Mouse (Mus musculus): ENCODE measurements around the gene Chst11. TPM values are rescaled to one million over a fixed set of nuclear protein-coding genes. Genes with fewer than 3 reads are reported as not detected.

Chst11 gene
- total RNA-seq, 2 experiments from 2014 or later = 15.2 to 24.1 TPM

- no peak for ATAC-seq (replicated peaks; ENCODE audit: low FRiP score, low TSS enrichment, poor library complexity, severe bottlenecking)
These were observed 80.9 kb downstream of the Chst11 start for GRCm38 (mm10) chr10:83066159-83066558.

GRCm38 (mm10) chr10:83067305-83067704, 82.0 kb downstream of the Chst11 start:
- 0 out of 2 replicates have a peak, but pooled peaks have one; percentile 13 for ATAC-seq (replicated peaks; ENCODE audit: low FRiP score, low TSS enrichment, poor library complexity, severe bottlenecking)

GRCm38 (mm10) chr10:83068466-83068865, 83.2 kb downstream of the Chst11 start:
- no peak for ATAC-seq (replicated peaks; ENCODE audit: low FRiP score, low TSS enrichment, poor library complexity, severe bottlenecking)

- no peak for ATAC-seq (replicated peaks; ENCODE audit: low FRiP score, low TSS enrichment, poor library complexity, severe bottlenecking)
These were observed 84.5 kb downstream of the Chst11 start for GRCm38 (mm10) chr10:83069791-83070190.

GRCm38 (mm10) chr10:83071785-83072580, 86.7 kb downstream of the Chst11 start:
- ATAC-seq (replicated peaks; ENCODE audit: low FRiP score, low TSS enrichment, poor library complexity, severe bottlenecking) = no peak

GRCm38 (mm10) chr10:83073119-83073518, 87.8 kb downstream of the Chst11 start:
- peak; percentile 95 for ATAC-seq (replicated peaks; ENCODE audit: low FRiP score, low TSS enrichment, poor library complexity, severe bottlenecking)

- no peak for ATAC-seq (replicated peaks; ENCODE audit: low FRiP score, low TSS enrichment, poor library complexity, severe bottlenecking)
These were observed 91.5 kb downstream of the Chst11 start for GRCm38 (mm10) chr10:83076816-83077215.

- ATAC-seq (replicated peaks; ENCODE audit: low FRiP score, low TSS enrichment, poor library complexity, severe bottlenecking) = no peak
These were observed 93.4 kb downstream of the Chst11 start for GRCm38 (mm10) chr10:83078723-83079122.

- 0 out of 2 replicates have a peak, but pooled peaks have one; percentile 14 for ATAC-seq (replicated peaks; ENCODE audit: low FRiP score, low TSS enrichment, poor library complexity, severe bottlenecking)
These were observed 94.5 kb downstream of the Chst11 start for GRCm38 (mm10) chr10:83079755-83080154.

- peak; percentile 77 for ATAC-seq (replicated peaks; ENCODE audit: low FRiP score, low TSS enrichment, poor library complexity, severe bottlenecking)
These were observed 95.0 kb downstream of the Chst11 start for GRCm38 (mm10) chr10:83080275-83080741.

- ATAC-seq (replicated peaks; ENCODE audit: low FRiP score, low TSS enrichment, poor library complexity, severe bottlenecking) = no peak
These were observed 95.6 kb downstream of the Chst11 start for GRCm38 (mm10) chr10:83080930-83081329.

- ATAC-seq (replicated peaks; ENCODE audit: low FRiP score, low TSS enrichment, poor library complexity, severe bottlenecking) = peak; percentile 45
These were observed 98.6 kb downstream of the Chst11 start for GRCm38 (mm10) chr10:83083946-83084345.

GRCm38 (mm10) chr10:83088318-83088717, 103.0 kb downstream of the Chst11 start:
- no peak for ATAC-seq (replicated peaks; ENCODE audit: low FRiP score, low TSS enrichment, poor library complexity, severe bottlenecking)

GRCm38 (mm10) chr10:83088826-83089225, 103.5 kb downstream of the Chst11 start:
- no peak for ATAC-seq (replicated peaks; ENCODE audit: low FRiP score, low TSS enrichment, poor library complexity, severe bottlenecking)

- ATAC-seq (replicated peaks; ENCODE audit: low FRiP score, low TSS enrichment, poor library complexity, severe bottlenecking) = no peak
These were observed 104.9 kb downstream of the Chst11 start for GRCm38 (mm10) chr10:83090185-83090584.

GRCm38 (mm10) chr10:83093705-83094104, 108.4 kb downstream of the Chst11 start:
- ATAC-seq (replicated peaks; ENCODE audit: low FRiP score, low TSS enrichment, poor library complexity, severe bottlenecking) = no peak

GRCm38 (mm10) chr10:83094248-83094647, 109.0 kb downstream of the Chst11 start:
- no peak for ATAC-seq (replicated peaks; ENCODE audit: low FRiP score, low TSS enrichment, poor library complexity, severe bottlenecking)

GRCm38 (mm10) chr10:83094821-83095725, 109.8 kb downstream of the Chst11 start:
- 0 out of 2 replicates have a peak, but pooled peaks have one; percentile 24 for ATAC-seq (replicated peaks; ENCODE audit: low FRiP score, low TSS enrichment, poor library complexity, severe bottlenecking)

- no peak for ATAC-seq (replicated peaks; ENCODE audit: low FRiP score, low TSS enrichment, poor library complexity, severe bottlenecking)
These were observed 111.0 kb downstream of the Chst11 start for GRCm38 (mm10) chr10:83096257-83096656.

- no peak for ATAC-seq (replicated peaks; ENCODE audit: low FRiP score, low TSS enrichment, poor library complexity, severe bottlenecking)
These were observed 113.6 kb downstream of the Chst11 start for GRCm38 (mm10) chr10:83098940-83099339.
